Mouse (Mus musculus): ENCODE results near the gene Jmjd1c.

The Jmjd1c gene

DNA sequence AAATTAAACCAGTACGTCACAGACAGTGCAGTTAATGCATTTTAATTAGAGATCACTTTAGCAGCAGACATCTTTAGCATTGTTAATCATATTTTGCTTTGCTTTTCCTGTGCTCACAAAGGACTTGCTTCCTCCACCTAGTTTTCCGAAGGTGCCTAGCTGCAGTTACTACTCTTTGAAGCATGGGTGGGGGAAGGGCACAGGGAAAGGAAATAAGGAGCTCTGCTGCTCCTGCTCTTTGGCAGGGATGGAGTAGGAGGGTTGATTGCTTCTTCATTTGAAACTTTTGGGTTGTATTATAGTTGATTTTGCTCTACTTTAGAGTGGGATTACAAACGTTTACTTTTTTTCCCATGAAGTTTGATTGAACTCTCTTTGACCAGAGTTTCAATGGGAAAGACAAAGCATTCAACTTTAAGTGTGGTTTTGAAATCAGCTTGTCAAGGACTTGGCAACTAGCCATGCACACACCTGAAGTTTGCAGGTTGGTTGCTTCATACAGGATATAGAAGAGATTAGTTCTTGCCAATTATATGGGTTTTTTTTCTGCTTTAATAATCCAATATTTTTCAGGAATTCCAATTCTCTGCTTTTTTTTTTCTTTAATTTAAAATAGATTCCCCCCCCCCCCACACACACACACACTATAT, 97.2 kb downstream of the Jmjd1c start:
- no peak for DNase-seq (ENCODE audit: low read depth)

DNA sequence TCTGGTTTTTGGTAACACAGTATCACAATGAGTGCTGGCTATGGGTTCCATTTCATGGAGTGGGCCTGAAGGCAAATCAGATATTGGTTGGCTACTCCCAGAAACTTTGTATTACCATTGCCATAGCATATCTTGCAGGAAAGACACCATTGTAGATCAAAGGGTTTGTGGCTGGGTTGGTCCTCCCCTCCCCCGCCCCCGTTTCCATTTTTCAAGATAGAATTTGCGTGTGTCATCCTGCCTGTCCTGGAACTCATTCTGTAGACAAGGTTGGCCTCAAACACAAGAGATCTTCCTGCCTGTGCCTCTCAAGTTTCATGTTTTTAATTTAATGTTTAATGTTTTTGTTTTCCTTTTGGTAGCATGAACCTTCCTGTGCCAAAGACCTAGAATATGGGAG, 98.1 kb downstream of the Jmjd1c start:
- DNase-seq (ENCODE audit: low read depth), result no peak

- DNase-seq (ENCODE audit: low read depth), result no peak
These were observed 99.7 kb downstream of the Jmjd1c start for GRCm38 (mm10) chr10:67195671-67196070.

DNA sequence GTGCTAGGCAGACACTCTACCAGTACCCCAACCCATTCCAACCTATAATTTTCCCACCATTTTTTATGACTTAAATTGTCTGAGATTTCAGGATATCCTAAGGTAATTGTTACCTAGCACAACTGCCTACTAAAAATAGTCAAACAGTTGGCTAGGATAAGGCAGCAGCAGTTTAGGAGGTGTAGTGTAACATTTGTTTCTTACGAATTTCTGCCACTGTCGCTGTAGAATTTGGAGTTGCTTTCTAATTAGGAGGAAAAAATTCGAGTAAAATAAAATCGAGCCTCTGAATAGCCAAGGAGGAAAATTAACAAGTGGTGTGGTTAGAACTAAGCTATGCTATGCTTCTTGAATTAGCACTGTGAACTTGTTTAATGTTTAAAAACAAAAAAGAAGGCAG, 101.3 kb downstream of the Jmjd1c start:
- no peak for DNase-seq (ENCODE audit: low read depth)

- no peak for DNase-seq (ENCODE audit: low read depth)
These were observed 101.9 kb downstream of the Jmjd1c start for GRCm38 (mm10) chr10:67197829-67198228.

DNA sequence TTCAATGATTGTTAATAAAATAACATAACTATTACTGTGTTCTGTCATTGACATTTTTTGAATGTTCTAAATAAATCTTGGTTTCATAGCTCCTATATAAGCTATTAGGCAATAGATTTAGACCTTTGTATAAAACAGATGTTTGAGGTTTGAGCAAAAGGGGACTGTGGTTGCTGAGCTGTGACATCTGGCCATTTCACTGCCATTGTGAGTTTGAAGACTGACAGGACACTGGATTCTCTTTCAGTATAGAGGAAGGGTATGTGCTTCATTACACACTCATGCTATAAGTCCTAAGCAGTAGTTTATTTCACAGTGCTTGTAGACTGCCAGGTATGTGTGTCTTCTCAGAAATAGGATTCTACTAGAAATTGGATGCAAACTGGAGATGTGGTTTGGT, 105.8 kb downstream of the Jmjd1c start:
- DNase-seq (ENCODE audit: low read depth), result no peak

DNA sequence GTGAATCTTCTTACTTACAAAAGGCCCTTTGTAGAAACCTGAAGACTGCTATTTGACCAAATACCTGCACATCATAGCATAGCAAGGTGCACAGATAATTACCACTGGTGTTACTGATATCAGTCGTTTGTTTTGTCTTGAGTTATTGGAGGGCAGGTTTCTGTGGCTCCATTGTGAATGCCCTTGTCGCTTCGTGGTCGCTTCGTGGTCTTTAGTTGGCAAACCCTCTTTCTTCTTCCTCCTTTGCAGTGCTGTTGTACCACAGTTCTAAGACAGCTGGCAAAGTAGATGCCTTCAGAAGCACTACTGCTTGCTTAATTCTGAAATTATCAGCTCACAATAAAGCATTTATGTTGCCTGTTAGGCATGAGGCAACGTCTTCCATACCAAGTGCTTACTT, 106.5 kb downstream of the Jmjd1c start:
- DNase-seq (ENCODE audit: low read depth), result no peak

- no peak for DNase-seq (ENCODE audit: low read depth)
These were observed 108.9 kb downstream of the Jmjd1c start for GRCm38 (mm10) chr10:67204652-67205407.

GRCm38 (mm10) chr10:67207931-67208330, 112.0 kb downstream of the Jmjd1c start:
- DNase-seq (ENCODE audit: low read depth), result no peak

DNA sequence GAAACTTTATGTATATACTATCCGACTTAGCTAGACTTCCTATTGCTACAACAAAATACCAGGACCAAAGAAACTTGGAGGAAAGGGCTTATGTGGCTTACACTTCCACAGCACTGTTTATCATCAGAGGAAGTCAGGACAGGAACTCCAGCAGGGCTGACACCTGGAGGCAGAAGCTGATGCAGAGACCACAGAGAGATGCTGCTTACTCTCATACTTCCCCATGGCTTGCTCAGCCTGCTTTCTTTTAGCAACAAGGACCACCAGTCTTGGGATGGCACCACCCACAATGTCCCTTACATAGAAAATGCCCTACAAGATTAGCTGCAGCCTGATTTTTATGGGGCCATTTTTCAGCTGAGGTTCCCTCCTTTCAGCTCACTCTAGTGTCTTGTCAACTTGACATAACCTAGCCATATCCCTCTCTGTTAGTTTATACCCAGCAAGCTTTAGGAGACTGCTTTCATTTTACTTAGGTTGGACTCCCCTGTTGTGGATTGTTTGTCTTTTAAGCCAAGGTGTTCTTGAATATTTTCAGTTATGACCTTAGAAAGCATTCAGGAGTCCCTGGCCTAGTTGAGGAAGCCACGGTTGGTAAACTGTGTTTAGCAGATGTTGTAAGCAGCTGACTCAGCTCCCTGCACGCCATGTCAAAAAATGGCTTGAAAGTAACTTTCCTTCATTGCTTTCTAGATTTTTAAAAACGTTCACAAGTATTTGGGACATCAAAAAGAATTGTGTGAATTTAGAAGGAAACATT, 114.2 kb downstream of the Jmjd1c start:
- DNase-seq (ENCODE audit: low read depth), result no peak

DNA sequence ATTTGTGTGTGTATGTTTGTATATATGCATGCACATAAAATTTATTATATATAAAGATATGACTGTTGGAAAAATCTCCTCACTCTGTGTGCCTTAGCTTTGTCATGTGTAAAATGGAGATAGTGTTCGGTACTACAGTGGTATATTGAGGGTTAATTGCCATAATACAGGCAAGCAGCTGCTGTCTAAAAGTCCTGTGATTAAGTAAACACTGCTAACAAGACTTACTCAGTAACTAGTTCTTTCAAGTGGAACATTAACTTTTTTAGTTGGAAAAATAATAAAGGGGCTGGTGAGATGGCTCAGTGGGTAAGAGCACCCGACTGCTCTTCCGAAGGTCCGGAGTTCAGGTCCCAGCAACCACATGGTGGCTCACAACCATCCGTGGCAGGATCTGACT, 116.1 kb downstream of the Jmjd1c start:
- DNase-seq (ENCODE audit: low read depth), result no peak

GRCm38 (mm10) chr10:67213720-67214119, 117.8 kb downstream of the Jmjd1c start:
- no peak for DNase-seq (ENCODE audit: low read depth)

- DNase-seq (ENCODE audit: low read depth), result no peak
These were observed 119.2 kb downstream of the Jmjd1c start for GRCm38 (mm10) chr10:67215133-67215532.

DNA sequence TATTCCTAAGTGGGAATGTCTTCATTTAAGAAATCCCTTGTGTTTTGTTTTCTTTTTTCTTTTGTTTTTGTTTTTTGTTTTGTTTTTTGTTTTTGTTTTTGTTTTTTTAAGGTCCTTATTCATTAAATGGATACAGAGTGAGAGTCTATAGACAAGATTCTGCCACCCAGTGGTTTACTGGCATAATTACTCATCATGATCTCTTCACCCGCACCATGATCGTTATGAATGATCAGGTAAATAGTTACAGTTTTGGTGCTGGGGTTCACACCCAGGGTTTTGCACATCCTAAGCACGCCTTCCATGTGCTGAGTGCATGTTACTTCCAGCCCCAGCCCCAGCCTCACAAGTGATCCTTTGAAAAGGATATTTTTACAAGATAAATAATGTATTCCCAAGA, 120.9 kb downstream of the Jmjd1c start:
- no peak for DNase-seq (ENCODE audit: low read depth)

DNA sequence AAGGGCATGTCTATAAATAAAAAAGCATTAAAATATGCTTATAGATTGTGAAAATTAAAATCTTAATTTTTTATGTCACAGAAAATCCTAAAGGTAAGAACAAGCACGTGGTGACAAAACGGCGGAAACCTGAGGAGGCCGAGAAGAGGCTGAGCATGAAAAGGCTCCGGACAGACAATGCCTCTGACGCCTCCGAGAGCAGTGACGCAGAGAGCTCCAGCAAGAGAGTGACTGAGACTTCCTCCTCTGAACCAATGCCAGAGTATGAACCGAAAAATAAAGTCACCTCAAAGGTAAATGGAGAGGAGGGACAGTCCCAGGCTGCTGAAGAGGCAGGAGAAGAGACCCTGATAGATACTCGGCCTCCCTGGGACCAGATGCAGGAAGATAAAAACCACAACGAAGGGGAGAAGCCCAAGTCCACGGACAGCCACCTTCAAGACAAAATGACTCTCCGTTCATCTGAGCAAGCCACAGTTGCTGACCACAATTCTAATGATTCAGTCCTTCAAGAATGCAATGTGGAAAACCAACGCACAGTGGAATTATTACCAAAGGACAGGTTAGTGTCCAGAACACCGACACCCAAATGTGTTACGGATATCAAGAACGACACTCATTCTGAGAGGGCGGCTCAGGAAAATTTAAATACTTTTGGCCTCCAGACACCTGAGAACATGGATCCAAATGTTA, 123.1 kb downstream of the Jmjd1c start:
- DNase-seq (ENCODE audit: low read depth), result no peak

- no peak for DNase-seq (ENCODE audit: low read depth)
These were observed 124.3 kb downstream of the Jmjd1c start for GRCm38 (mm10) chr10:67220251-67220650.

- no peak for DNase-seq (ENCODE audit: low read depth)
These were observed 125.4 kb downstream of the Jmjd1c start for GRCm38 (mm10) chr10:67221284-67221683.

- no peak for DNase-seq (ENCODE audit: low read depth)
These were observed 128.0 kb downstream of the Jmjd1c start for GRCm38 (mm10) chr10:67223942-67224341.

DNA sequence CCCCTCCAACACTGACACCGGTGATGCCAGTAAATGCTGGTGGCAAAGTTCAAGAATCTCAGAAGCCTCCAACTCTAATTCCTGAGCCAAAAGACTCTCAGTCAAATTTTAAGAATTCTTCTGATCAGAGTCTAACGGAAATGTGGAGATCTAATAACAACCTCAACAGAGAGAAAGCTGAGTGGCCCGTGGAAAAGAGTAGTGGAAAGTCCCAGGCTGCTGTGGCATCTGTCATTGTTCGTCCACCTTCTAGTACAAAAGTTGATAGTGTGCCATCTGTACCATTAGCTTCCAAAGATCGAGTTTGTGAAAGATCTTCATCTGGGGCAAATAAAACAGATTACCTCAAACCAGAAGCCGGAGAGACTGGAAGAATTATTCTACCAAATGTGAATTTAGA, 129.6 kb downstream of the Jmjd1c start:
- no peak for DNase-seq (ENCODE audit: low read depth)

GRCm38 (mm10) chr10:67226109-67226508, 130.2 kb downstream of the Jmjd1c start:
- no peak for DNase-seq (ENCODE audit: low read depth)

- no peak for DNase-seq (ENCODE audit: low read depth)
These were observed 130.6 kb downstream of the Jmjd1c start for GRCm38 (mm10) chr10:67226543-67226942.

DNA sequence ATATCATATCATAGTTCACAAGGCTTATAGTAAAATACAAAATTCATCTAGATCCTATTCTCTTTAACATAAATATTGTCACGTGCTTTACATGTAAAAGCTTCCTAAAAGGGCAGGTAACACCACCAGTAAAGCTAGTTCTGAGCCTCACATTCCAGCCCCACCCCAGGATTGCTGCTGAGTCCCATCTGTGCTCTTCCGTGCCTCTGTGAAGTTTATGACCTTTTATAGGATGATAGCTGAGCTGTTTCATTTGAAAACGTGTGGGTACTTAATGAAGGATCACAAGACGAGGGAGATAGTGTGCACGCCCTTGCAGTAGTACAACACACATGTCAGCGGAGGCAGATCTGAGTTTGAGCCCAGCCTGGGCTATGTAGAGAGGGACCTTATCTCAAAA, 134.5 kb downstream of the Jmjd1c start:
- no peak for DNase-seq (ENCODE audit: low read depth)
